Mouse (Mus musculus) C2C12 (cell line): ENCODE data around the gene Ppa2.

ENCODE experiments used
- CEBPB ChIP-seq: IDR thresholded peaks from one replicate; pipeline ENCODE4 v1.6.1; 2011; ENCODE audit warnings: low read depth, mild to moderate bottlenecking, control low read depth, moderate library complexity
- CTCF ChIP-seq: IDR thresholded peaks from one replicate; pipeline ENCODE4 v1.5.1; 2011; ENCODE audit not compliant: control insufficient read depth, insufficient read depth, insufficient read length
- FOSL1 ChIP-seq: IDR thresholded peaks from one replicate; pipeline ENCODE4 v1.8.0; 2011; ENCODE audit warnings: mild to moderate bottlenecking, low read length; ENCODE audit not compliant: poor library complexity, insufficient read depth, severe bottlenecking
- MAX ChIP-seq: IDR thresholded peaks from one replicate; pipeline ENCODE4 v1.6.1; 2011; ENCODE audit warnings: mild to moderate bottlenecking, control low read depth

DNA sequence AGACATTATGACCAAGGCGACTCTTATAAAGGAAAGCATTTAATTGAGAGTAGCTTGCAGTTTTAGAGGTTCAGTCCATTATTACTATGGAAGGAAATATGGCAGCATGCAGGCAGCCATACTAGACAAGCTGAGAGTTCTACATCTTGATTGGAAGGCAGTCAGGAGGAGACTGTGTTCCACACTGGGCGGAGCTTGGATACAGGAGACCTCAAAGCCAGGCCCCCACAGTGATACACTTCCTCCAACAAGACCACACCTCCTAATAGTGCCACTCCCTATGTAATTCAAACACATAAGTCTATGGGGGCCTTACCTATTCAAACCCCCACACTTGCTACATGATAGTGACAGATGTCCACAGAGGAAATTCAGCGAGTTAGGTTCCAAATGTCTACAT is 1.5 kb upstream of the Ppa2 start:
- TF ChIP-seq CTCF (no peak), FOSL1 (no peak), CEBPB (no peak), MAX (no peak)
